Mouse (Mus musculus): ENCODE measurements around the gene Defb29. TPM values are rescaled to one million over a fixed set of nuclear protein-coding genes. Genes with fewer than 3 reads are reported as not detected.

Gene Defb29
- polyA plus RNA-seq, 1 experiment from 2014 or later = not detected

DNA sequence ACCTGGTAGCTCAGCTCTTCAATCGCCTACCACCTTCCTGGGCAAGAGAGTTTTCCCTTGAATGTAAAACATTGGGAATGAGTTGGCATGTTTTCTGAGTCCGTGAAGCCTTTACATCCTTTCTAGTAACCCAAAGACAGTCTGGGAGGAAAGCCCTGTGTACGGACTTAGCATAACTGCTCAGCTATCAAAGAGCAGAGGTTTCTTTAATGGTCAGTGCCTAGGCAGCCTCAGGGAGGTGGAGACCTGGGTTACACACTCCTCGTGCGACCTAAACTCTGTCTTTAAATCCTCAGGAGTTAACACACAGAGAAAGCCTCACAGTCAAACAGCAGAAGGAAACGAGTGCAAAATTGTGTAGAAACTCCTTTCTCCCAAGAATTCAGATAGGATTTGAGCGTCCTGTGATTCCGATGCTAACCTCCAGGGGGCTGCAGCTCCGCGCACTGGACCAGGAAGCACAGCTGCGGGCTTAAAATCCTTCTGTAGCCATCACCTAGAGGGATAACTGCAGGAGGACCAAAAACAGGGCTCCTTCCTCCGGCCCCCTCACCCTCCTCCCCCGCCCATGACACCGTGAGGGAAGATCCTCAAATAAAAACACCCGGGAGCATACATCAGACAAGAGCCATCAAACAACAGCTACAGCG is 14.0 kb upstream of the Defb29 start:
- WGBS = 12% methylated on average over 16 of the region's 16 CpGs
- Histone ChIP-seq H3K4me3 (no peak overlapping the region), H3K9ac (no peak overlapping the region), H3K4me1 (no peaks in the 10 kb centered on the region), H3K4me2 (replicated peaks) (peak overlapping the region; percentile 27; the same call in 1 of the 2 replicates), H3K9me3 (no peaks in the 10 kb centered on the region), H3K27me3 (no peaks in the 10 kb centered on the region), H3K36me3 (no peaks in the 10 kb centered on the region), H3K27ac (no peak overlapping the region)
- no peak for ATAC-seq (ENCODE audit: insufficient number of reproducible peaks, insufficient read depth, low FRiP score, low TSS enrichment)

GRCm38 (mm10) chr2:152548124-152548523 is 8.2 kb upstream of the Defb29 start:
- 75% methylated on average over 5 of the region's 5 CpGs for WGBS
- ATAC-seq (ENCODE audit: insufficient number of reproducible peaks, insufficient read depth, low FRiP score, low TSS enrichment) = no peak
- no peak overlapping the region for H3K4me2 ChIP-seq (replicated peaks)
- no peaks in the 10 kb centered on the region for H3K36me3 ChIP-seq
- H3K4me1 ChIP-seq = no peaks in the 10 kb centered on the region
- no peaks in the 10 kb centered on the region for H3K9me3 ChIP-seq
- H3K9ac ChIP-seq = no peak overlapping the region
- no peak overlapping the region for H3K27ac ChIP-seq
- H3K4me3 ChIP-seq = no peak overlapping the region
- no peaks in the 10 kb centered on the region for H3K27me3 ChIP-seq

DNA sequence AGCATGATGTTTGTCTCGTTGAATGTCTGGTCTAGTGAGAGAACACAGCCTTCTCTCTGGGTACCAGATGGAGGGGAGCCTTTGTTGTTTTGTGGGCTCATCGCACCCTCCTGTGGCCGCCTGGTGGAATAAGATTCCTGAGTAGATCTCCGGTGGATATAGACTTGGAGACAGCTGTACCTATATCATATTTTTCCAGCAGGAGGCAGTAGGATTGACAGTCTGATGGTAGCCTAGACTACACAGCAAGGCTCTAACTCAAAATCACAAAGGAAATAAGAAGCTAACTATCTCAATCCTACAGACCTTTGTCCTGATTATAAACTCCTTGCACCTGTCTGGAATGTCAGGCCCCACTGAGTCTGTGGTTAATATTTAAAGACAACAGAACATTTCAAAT is 4.8 kb upstream of the Defb29 start:
- H3K27me3 ChIP-seq = no peaks in the 10 kb centered on the region
- WGBS = 24% methylated on average over 4 of the region's 4 CpGs
- H3K4me1 ChIP-seq = no peaks in the 10 kb centered on the region
- no peak overlapping the region for H3K4me2 ChIP-seq (replicated peaks)
- H3K4me3 ChIP-seq = no peak overlapping the region
- no peaks in the 10 kb centered on the region for H3K9me3 ChIP-seq
- H3K27ac ChIP-seq = no peak overlapping the region
- H3K9ac ChIP-seq = no peak overlapping the region
- no peak for ATAC-seq (ENCODE audit: insufficient number of reproducible peaks, insufficient read depth, low FRiP score, low TSS enrichment)
- H3K36me3 ChIP-seq = no peaks in the 10 kb centered on the region

- WGBS = 68% methylated on average over 4 of the region's 4 CpGs
- no peaks in the 10 kb centered on the region for H3K27me3 ChIP-seq
- no peak overlapping the region for H3K27ac ChIP-seq
- ATAC-seq (ENCODE audit: insufficient number of reproducible peaks, insufficient read depth, low FRiP score, low TSS enrichment) = no peak
- H3K4me3 ChIP-seq = no peak overlapping the region
- H3K4me1 ChIP-seq = no peaks in the 10 kb centered on the region
- H3K9me3 ChIP-seq = no peaks in the 10 kb centered on the region
- no peak overlapping the region for H3K4me2 ChIP-seq (replicated peaks)
- H3K9ac ChIP-seq = no peak overlapping the region
- no peaks in the 10 kb centered on the region for H3K36me3 ChIP-seq
Measured at GRCm38 (mm10) chr2:152543478-152543877, 3.6 kb upstream of the Defb29 start.

DNA sequence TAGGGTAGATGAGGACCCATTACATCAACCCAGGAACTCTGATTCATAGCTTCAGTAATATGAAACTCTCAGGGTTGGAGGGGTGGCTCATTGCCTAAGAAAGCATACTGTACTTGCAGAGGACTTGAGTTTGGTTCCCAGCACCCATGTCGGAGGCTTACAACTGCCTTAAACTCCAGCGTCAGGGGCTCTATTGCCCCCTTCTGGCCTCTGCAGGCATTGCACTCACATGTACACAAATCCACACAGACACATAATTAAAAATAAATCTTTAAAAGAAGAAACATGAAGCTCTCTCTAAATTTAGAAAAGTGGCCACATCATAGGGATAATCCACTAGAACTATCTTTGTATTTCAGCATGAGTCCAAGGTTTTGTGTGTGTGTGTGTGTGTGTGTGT is 3.0 kb upstream of the Defb29 start:
- Histone ChIP-seq H3K4me3 (no peak overlapping the region), H3K27me3 (no peaks in the 10 kb centered on the region), H3K4me1 (no peaks in the 10 kb centered on the region), H3K9ac (no peak overlapping the region), H3K9me3 (no peaks in the 10 kb centered on the region), H3K4me2 (replicated peaks) (no peak overlapping the region), H3K36me3 (no peaks in the 10 kb centered on the region), H3K27ac (no peak overlapping the region)
- ATAC-seq (ENCODE audit: insufficient number of reproducible peaks, insufficient read depth, low FRiP score, low TSS enrichment) = no peak
- WGBS = 79% methylated on average over 2 of the region's 2 CpGs

DNA sequence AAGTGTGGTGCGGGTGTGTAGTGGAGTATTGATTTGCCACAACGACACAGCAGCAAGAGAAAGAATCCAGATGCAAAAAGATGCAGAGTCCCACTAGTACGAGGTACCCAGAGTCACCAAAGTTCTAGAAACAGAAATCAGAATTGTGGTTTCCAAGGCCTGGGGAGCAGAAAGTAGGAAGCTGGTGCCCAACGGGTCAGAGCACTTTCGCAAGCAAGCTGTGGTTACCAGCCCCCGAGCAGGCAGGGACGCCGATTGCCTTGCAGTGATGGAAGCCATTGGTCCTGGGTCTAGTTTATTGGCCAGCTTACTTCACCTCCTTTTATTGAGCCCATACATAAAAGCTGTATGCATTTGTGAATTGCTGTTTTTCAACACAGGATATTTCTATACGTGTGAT is 2.1 kb upstream of the Defb29 start:
- H3K27ac ChIP-seq = no peak overlapping the region
- H3K9me3 ChIP-seq = no peaks in the 10 kb centered on the region
- H3K27me3 ChIP-seq = no peaks in the 10 kb centered on the region
- no peak overlapping the region for H3K4me3 ChIP-seq
- no peak overlapping the region for H3K4me2 ChIP-seq (replicated peaks)
- ATAC-seq (ENCODE audit: insufficient number of reproducible peaks, insufficient read depth, low FRiP score, low TSS enrichment) = no peak
- H3K36me3 ChIP-seq = no peaks in the 10 kb centered on the region
- no peak overlapping the region for H3K9ac ChIP-seq
- WGBS = 83% methylated on average over 9 of the region's 9 CpGs
- H3K4me1 ChIP-seq = no peaks in the 10 kb centered on the region

- H3K4me2 ChIP-seq (replicated peaks) = no peak within 1 kb of the TSS
- H3K27ac ChIP-seq = no peak within 1 kb of the TSS
- no peaks in the 10 kb centered on the region for H3K4me1 ChIP-seq
- H3K36me3 ChIP-seq = no peaks in the 10 kb centered on the region
- no peaks in the 10 kb centered on the region for H3K9me3 ChIP-seq
- no peak within 1 kb of the TSS for H3K9ac ChIP-seq
- ATAC-seq (ENCODE audit: insufficient number of reproducible peaks, insufficient read depth, low FRiP score, low TSS enrichment) = no peak
- no peaks in the 10 kb centered on the region for H3K27me3 ChIP-seq
- WGBS = 74% methylated on average over 4 of the region's 4 CpGs
- no peak within 1 kb of the TSS for H3K4me3 ChIP-seq
Measured at GRCm38 (mm10) chr2:152517981-152518380, 21.9 kb downstream of the Defb29 start, which contains the start of gene Defb28. Gene Defb28, plus strand, starts transcription at chr2:152518255.

DNA sequence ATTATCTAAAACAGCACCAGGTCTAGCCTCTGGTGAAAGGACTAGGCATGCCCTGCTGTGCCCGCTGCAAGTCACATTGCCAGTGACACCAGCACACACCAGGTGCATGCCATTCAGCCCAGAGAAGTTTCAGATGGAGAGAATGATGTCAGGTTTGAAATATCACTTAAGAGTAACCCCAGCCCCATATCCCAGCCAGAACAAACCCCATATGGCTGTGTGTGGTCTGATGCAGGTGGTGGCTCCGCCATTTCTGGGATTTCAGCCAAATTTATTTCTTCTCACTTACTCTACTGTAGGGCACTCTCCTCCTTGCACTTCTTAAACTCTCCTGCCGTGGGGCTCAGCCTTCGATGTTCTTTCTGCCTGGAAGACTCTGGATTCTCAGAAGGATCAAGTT is 23.8 kb downstream of the Defb29 start:
- 71% methylated on average over 4 of the region's 4 CpGs for WGBS
- Histone ChIP-seq H3K9me3 (no peaks in the 10 kb centered on the region), H3K27ac (no peak overlapping the region), H3K4me3 (no peak overlapping the region), H3K36me3 (no peaks in the 10 kb centered on the region), H3K4me2 (replicated peaks) (no peak overlapping the region), H3K4me1 (no peaks in the 10 kb centered on the region), H3K27me3 (no peaks in the 10 kb centered on the region), H3K9ac (no peak overlapping the region)
- ATAC-seq (ENCODE audit: insufficient number of reproducible peaks, insufficient read depth, low FRiP score, low TSS enrichment) = no peak

GRCm38 (mm10) chr2:152511592-152511991 is 28.3 kb downstream of the Defb29 start, which contains the start of gene Defb26:
Gene Defb26, minus strand, starts transcription at chr2:152511692.
- 79% methylated on average over 1 of the region's 1 CpGs for WGBS
- no peaks in the 10 kb centered on the region for H3K9me3 ChIP-seq
- H3K9ac ChIP-seq = no peak within 1 kb of the TSS
- no peak for ATAC-seq (ENCODE audit: insufficient number of reproducible peaks, insufficient read depth, low FRiP score, low TSS enrichment)
- no peak within 1 kb of the TSS for H3K27ac ChIP-seq
- no peaks in the 10 kb centered on the region for H3K36me3 ChIP-seq
- H3K4me2 ChIP-seq (replicated peaks) = no peak within 1 kb of the TSS
- no peaks in the 10 kb centered on the region for H3K27me3 ChIP-seq
- no peaks in the 10 kb centered on the region for H3K4me1 ChIP-seq
- H3K4me3 ChIP-seq = no peak within 1 kb of the TSS

GRCm38 (mm10) chr2:152503950-152504349 is 35.9 kb downstream of the Defb29 start:
- Histone ChIP-seq H3K4me2 (replicated peaks) (no peak overlapping the region), H3K27ac (no peak overlapping the region), H3K36me3 (no peaks in the 10 kb centered on the region), H3K4me3 (no peak overlapping the region), H3K27me3 (no peaks in the 10 kb centered on the region), H3K9me3 (no peaks in the 10 kb centered on the region), H3K9ac (no peak overlapping the region), H3K4me1 (no peaks in the 10 kb centered on the region)
- WGBS = 78% methylated on average over 2 of the region's 2 CpGs
- ATAC-seq (ENCODE audit: insufficient number of reproducible peaks, insufficient read depth, low FRiP score, low TSS enrichment) = no peak

DNA sequence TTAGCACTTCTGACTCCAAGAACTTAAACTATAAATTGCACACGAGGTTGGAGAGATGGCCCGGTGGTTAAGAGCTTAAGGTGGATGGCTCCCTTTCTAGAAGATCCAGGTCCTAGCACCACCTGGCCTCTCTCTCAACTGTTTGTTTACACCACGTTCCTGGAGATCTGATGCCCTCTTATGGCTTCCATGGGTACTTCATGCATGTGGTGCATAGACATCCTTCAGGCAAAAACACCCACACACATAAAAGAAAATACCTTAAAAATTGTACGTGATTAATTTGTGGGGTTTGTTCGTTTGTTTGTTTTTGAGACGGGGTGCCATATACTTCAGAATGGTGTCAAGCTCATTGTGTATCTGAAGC is 39.1 kb downstream of the Defb29 start:
- Histone ChIP-seq H3K4me2 (replicated peaks) (no peak overlapping the region), H3K27ac (no peak overlapping the region), H3K4me3 (no peak overlapping the region), H3K9ac (no peak overlapping the region), H3K27me3 (no peaks in the 10 kb centered on the region), H3K36me3 (no peaks in the 10 kb centered on the region), H3K9me3 (no peaks in the 10 kb centered on the region), H3K4me1 (no peaks in the 10 kb centered on the region)
- WGBS = 82% methylated on average over 6 of the region's 6 CpGs
- ATAC-seq (ENCODE audit: insufficient number of reproducible peaks, insufficient read depth, low FRiP score, low TSS enrichment) = no peak

GRCm38 (mm10) chr2:152500204-152500862 is 39.6 kb downstream of the Defb29 start:
- no peak overlapping the region for H3K27ac ChIP-seq
- WGBS = 76% methylated on average over 7 of the region's 7 CpGs
- no peak overlapping the region for H3K9ac ChIP-seq
- H3K4me3 ChIP-seq = no peak overlapping the region
- H3K27me3 ChIP-seq = no peaks in the 10 kb centered on the region
- no peaks in the 10 kb centered on the region for H3K9me3 ChIP-seq
- H3K36me3 ChIP-seq = no peaks in the 10 kb centered on the region
- H3K4me1 ChIP-seq = no peaks in the 10 kb centered on the region
- ATAC-seq (ENCODE audit: insufficient number of reproducible peaks, insufficient read depth, low FRiP score, low TSS enrichment) = no peak
- no peak overlapping the region for H3K4me2 ChIP-seq (replicated peaks)
